Mouse (Mus musculus) heart, postnatal 0 days (tissue): ENCODE results near the gene B4galnt4. TPM values are rescaled to one million over a fixed set of nuclear protein-coding genes. Genes with fewer than 3 reads are reported as not detected.

ENCODE experiments used
- ATAC-seq: fragments of 200-750 bp; cut with Nextera tagmentation; 2 replicates; pipeline ENCODE4 v1.8.0; 2017; ENCODE audit warnings: low read depth, moderate number of reproducible peaks, moderate library complexity; ENCODE audit not compliant: insufficient read depth
- DNase-seq: peaks from one replicate; pipeline ENCODE4 v3.0.0-alpha.2; 2016; ENCODE audit warnings: low spot score
- H3K27ac ChIP-seq: fragments of 300-500 bp; sonication (generic); 2 replicates; pipeline ENCODE4 v1.5.1; 2014; ENCODE audit warnings: low read depth, mild to moderate bottlenecking
- H3K27me3 ChIP-seq: fragments of 300-500 bp; sonication (generic); 2 replicates; pipeline ENCODE4 v1.6.1; 2014; ENCODE audit warnings: low read length, mixed read lengths; ENCODE audit not compliant: control insufficient read depth, insufficient read depth
- H3K36me3 ChIP-seq: fragments of 300-500 bp; sonication (generic); replicated peaks from 2 replicates; pipeline ENCODE4 v1.6.1; 2014; ENCODE audit warnings: low read length, mixed read lengths; ENCODE audit not compliant: control insufficient read depth, insufficient read depth
- H3K4me1 ChIP-seq: fragments of 300-500 bp; sonication (generic); 2 replicates; pipeline ENCODE4 v1.6.1; 2014; ENCODE audit warnings: antibody characterized with exemption; ENCODE audit not compliant: control insufficient read depth, insufficient read depth
- H3K4me2 ChIP-seq: fragments of 300-500 bp; sonication (generic); 2 replicates; pipeline ENCODE4 v1.6.1; 2014; ENCODE audit warnings: low read depth, mild to moderate bottlenecking, low read length, moderate library complexity
- H3K4me3 ChIP-seq: fragments of 300-500 bp; sonication (generic); 2 replicates; pipeline ENCODE4 v1.5.1; 2014; ENCODE audit warnings: low read depth, low read length
- H3K9ac ChIP-seq: fragments of 300-500 bp; sonication (generic); replicated peaks from 2 replicates; pipeline ENCODE4 v1.6.1; 2014; ENCODE audit warnings: low read depth, low read length, mixed read lengths
- H3K9me3 ChIP-seq: fragments of 300-500 bp; sonication (generic); replicated peaks from 2 replicates; pipeline ENCODE4 v1.6.1; 2016; ENCODE audit warnings: low read length; ENCODE audit not compliant: control insufficient read depth
- CTCF ChIP-seq: IDR thresholded peaks from 2 replicates; pipeline ENCODE4 v1.5.1; 2016; ENCODE audit warnings: antibody characterized with exemption, control low read depth, low read depth
- EP300 ChIP-seq: IDR thresholded peaks from 2 replicates; pipeline ENCODE4 v1.6.1; 2016; ENCODE audit warnings: antibody characterized with exemption, low read depth
- WGBS: fragments of 180-500 bp; shearing (Covaris S2); extraction: QIAGEN DNeasy Blood & Tissue Kit; methylation state at CpG from one replicate; pipeline ENCODE4 v1.1.7; 2014; 5-methylcytosine and 5-hydroxymethylcytosine counted together
- polyA plus RNA-seq: library from polyadenylated mRNA; unstranded; fragments of >200 nt; fragmentation: Nextera tagmentation; extraction: Ambion mirVana; gene quantifications from 2 replicates; pipeline ENCODE4 v1.2.1, GENCODE M21; 2015
- total RNA-seq: library from RNA; depleted of rRNA; stranded (reverse); fragments of >200 nt; gene quantifications from 2 replicates; pipeline ENCODE4 v1.2.3, GENCODE M21; 2014; ENCODE audit warnings: low replicate concordance; rRNA removed

B4galnt4 gene
- total and polyA plus RNA-seq, 2 experiments from 2014 or later, result 0.10 TPM; not detected in 1

GRCm38 (mm10) chr7:141120605-141121004 is 59.7 kb downstream of the B4galnt4 start:
- H3K27me3 ChIP-seq, result 0 out of 2 replicates have a peak, but pooled peaks cover 6% of the 10 kb centered on the region
- TF ChIP-seq CTCF (no peak), EP300 (no peak)
- H3K27ac ChIP-seq, result no peak overlapping the region
- DNase-seq (no peak), ATAC-seq (no peak)
- no peak overlapping the region for H3K4me2 ChIP-seq
- no peak overlapping the region for H3K4me3 ChIP-seq
- H3K9ac ChIP-seq, result no peak overlapping the region
- H3K36me3 ChIP-seq, result no peaks in the 10 kb centered on the region
- 0 out of 2 replicates have a peak, but pooled peaks cover 7% of the 10 kb centered on the region for H3K4me1 ChIP-seq
- 78% methylated on average over 3 of the region's 3 CpGs for WGBS
- H3K9me3 ChIP-seq, result no peaks in the 10 kb centered on the region

GRCm38 (mm10) chr7:141121051-141121531 is 60.2 kb downstream of the B4galnt4 start:
- H3K9ac ChIP-seq, result no peak overlapping the region
- no peaks in the 10 kb centered on the region for H3K9me3 ChIP-seq
- H3K4me2 ChIP-seq, result no peak overlapping the region
- H3K4me1 ChIP-seq, result 0 out of 2 replicates have a peak, but pooled peaks cover 7% of the 10 kb centered on the region
- 67% methylated on average over 5 of the region's 5 CpGs for WGBS
- 0 out of 2 replicates have a peak, but pooled peaks cover 6% of the 10 kb centered on the region for H3K27me3 ChIP-seq
- ATAC-seq, result no peak
- no peaks in the 10 kb centered on the region for H3K36me3 ChIP-seq
- no peak overlapping the region for H3K4me3 ChIP-seq
- no peak overlapping the region for H3K27ac ChIP-seq
- DNase-seq, result no peak
- TF ChIP-seq CTCF (no peak), EP300 (no peak)

Other genes starting within 250 kb of the B4galnt4 start
Only the 30 nearest of the 33 such genes appear.
- 0.80 TPM in 1 of 2 replicates, not detected in the other for gene Scgb1c1, start 215.6 kb upstream of the B4galnt4 start, total RNA-seq
- gene Scgb1c1, start 215.6 kb upstream of the B4galnt4 start, polyA plus RNA-seq, result 8.7 and 11.0 TPM in 2 replicates
- not detected in 2 replicates for gene Odf3, start 213.3 kb upstream of the B4galnt4 start, total RNA-seq
- gene Odf3, start 213.3 kb upstream of the B4galnt4 start, polyA plus RNA-seq, result not detected in 2 replicates
- gene Gm45785, start 204.8 kb upstream of the B4galnt4 start, total RNA-seq, result not detected in 2 replicates
- not detected in 2 replicates for gene Gm45785, start 204.8 kb upstream of the B4galnt4 start, polyA plus RNA-seq
- 37.2 and 73.8 TPM in 2 replicates for gene Ric8a, start 204.1 kb upstream of the B4galnt4 start, total RNA-seq
- 27.5 and 27.8 TPM in 2 replicates for gene Ric8a, start 204.1 kb upstream of the B4galnt4 start, polyA plus RNA-seq
- gene Bet1l, start 203.5 kb upstream of the B4galnt4 start, total RNA-seq, result 13.9 and 14.8 TPM in 2 replicates
- 29.6 and 32.0 TPM in 2 replicates for gene Bet1l, start 203.5 kb upstream of the B4galnt4 start, polyA plus RNA-seq
- 72.6 and 84.3 TPM in 2 replicates for gene Psmd13, start 179.1 kb upstream of the B4galnt4 start, total RNA-seq
- gene Psmd13, start 179.1 kb upstream of the B4galnt4 start, polyA plus RNA-seq, result 172 and 185 TPM in 2 replicates
- 89.4 and 105 TPM in 2 replicates for gene Sirt3, start 178.8 kb upstream of the B4galnt4 start, total RNA-seq
- 76.1 and 78.0 TPM in 2 replicates for gene Sirt3, start 178.8 kb upstream of the B4galnt4 start, polyA plus RNA-seq
- 425 and 483 TPM in 2 replicates for gene Cox8b, start 160.7 kb upstream of the B4galnt4 start, total RNA-seq
- 1,841 and 1,871 TPM in 2 replicates for gene Cox8b, start 160.7 kb upstream of the B4galnt4 start, polyA plus RNA-seq
- gene Nlrp6, start 140.2 kb upstream of the B4galnt4 start, total RNA-seq, result not detected in 2 replicates
- 0.08 TPM in 1 of 2 replicates, not detected in the other for gene Nlrp6, start 140.2 kb upstream of the B4galnt4 start, polyA plus RNA-seq
- 13.8 and 16.3 TPM in 2 replicates for gene Pgghg, start 119.7 kb upstream of the B4galnt4 start, total RNA-seq
- 5.8 and 5.9 TPM in 2 replicates for gene Pgghg, start 119.7 kb upstream of the B4galnt4 start, polyA plus RNA-seq
- 3.4 TPM in 1 of 2 replicates, not detected in the other for gene Ifitm5, start 110.8 kb upstream of the B4galnt4 start, total RNA-seq
- gene Ifitm5, start 110.8 kb upstream of the B4galnt4 start, polyA plus RNA-seq, result 0.56 and 0.87 TPM in 2 replicates
- gene Gm45717, start 105.2 kb upstream of the B4galnt4 start, total RNA-seq, result not detected in 2 replicates
- 0.36 TPM in 1 of 2 replicates, not detected in the other for gene Gm45717, start 105.2 kb upstream of the B4galnt4 start, polyA plus RNA-seq
- gene Ifitm2, start 105.1 kb upstream of the B4galnt4 start, total RNA-seq, result 172 and 232 TPM in 2 replicates
- gene Ifitm2, start 105.1 kb upstream of the B4galnt4 start, polyA plus RNA-seq, result 516 and 534 TPM in 2 replicates
- 1.4 and 23.1 TPM in 2 replicates for gene Ifitm1, start 93.9 kb upstream of the B4galnt4 start, total RNA-seq
- 4.1 and 6.6 TPM in 2 replicates for gene Ifitm1, start 93.9 kb upstream of the B4galnt4 start, polyA plus RNA-seq
- gene Ifitm3, start 50.3 kb upstream of the B4galnt4 start, total RNA-seq, result 148 and 324 TPM in 2 replicates
- 202 and 230 TPM in 2 replicates for gene Ifitm3, start 50.3 kb upstream of the B4galnt4 start, polyA plus RNA-seq
- gene Ifitm6, start 43.2 kb upstream of the B4galnt4 start, total RNA-seq, result not detected in 2 replicates
- 0.30 and 0.74 TPM in 2 replicates for gene Ifitm6, start 43.2 kb upstream of the B4galnt4 start, polyA plus RNA-seq
- gene Gm17387, start 32.0 kb upstream of the B4galnt4 start, total RNA-seq, result not detected in 2 replicates
- gene Gm17387, start 32.0 kb upstream of the B4galnt4 start, polyA plus RNA-seq, result not detected in 2 replicates
- gene Pkp3, start 17.1 kb downstream of the B4galnt4 start, total RNA-seq, result 3.8 TPM in 1 of 2 replicates, not detected in the other
- gene Pkp3, start 17.1 kb downstream of the B4galnt4 start, polyA plus RNA-seq, result 0.19 and 0.20 TPM in 2 replicates
- gene Sigirr, start 39.5 kb downstream of the B4galnt4 start, total RNA-seq, result 10.3 and 16.8 TPM in 2 replicates
- gene Sigirr, start 39.5 kb downstream of the B4galnt4 start, polyA plus RNA-seq, result 4.2 and 5.1 TPM in 2 replicates
- not detected in 2 replicates for gene Ano9, start 56.7 kb downstream of the B4galnt4 start, total RNA-seq
- 0.04 and 0.07 TPM in 2 replicates for gene Ano9, start 56.7 kb downstream of the B4galnt4 start, polyA plus RNA-seq
- gene Ptdss2, start 61.3 kb downstream of the B4galnt4 start, total RNA-seq, result 22.3 and 35.5 TPM in 2 replicates
- gene Ptdss2, start 61.3 kb downstream of the B4galnt4 start, polyA plus RNA-seq, result 54.8 and 56.9 TPM in 2 replicates
- 157 and 172 TPM in 2 replicates for gene Rnh1, start 111.8 kb downstream of the B4galnt4 start, total RNA-seq
- gene Rnh1, start 111.8 kb downstream of the B4galnt4 start, polyA plus RNA-seq, result 88.3 and 90.2 TPM in 2 replicates
- 72.2 and 74.9 TPM in 2 replicates for gene Hras, start 132.9 kb downstream of the B4galnt4 start, total RNA-seq
- gene Hras, start 132.9 kb downstream of the B4galnt4 start, polyA plus RNA-seq, result 73.5 and 78.9 TPM in 2 replicates
- 1.1 and 5.6 TPM in 2 replicates for gene Lrrc56, start 133.1 kb downstream of the B4galnt4 start, total RNA-seq
- gene Lrrc56, start 133.1 kb downstream of the B4galnt4 start, polyA plus RNA-seq, result 2.9 TPM in 2 replicates
- gene Lmntd2, start 153.0 kb downstream of the B4galnt4 start, total RNA-seq, result 0.12 TPM in 1 of 2 replicates, not detected in the other
- gene Lmntd2, start 153.0 kb downstream of the B4galnt4 start, polyA plus RNA-seq, result 0.07 and 0.15 TPM in 2 replicates
- 6.7 and 43.2 TPM in 2 replicates for gene Rassf7, start 154.8 kb downstream of the B4galnt4 start, total RNA-seq
- gene Rassf7, start 154.8 kb downstream of the B4galnt4 start, polyA plus RNA-seq, result 5.8 and 7.1 TPM in 2 replicates
- 28.9 and 31.9 TPM in 2 replicates for gene Phrf1, start 167.7 kb downstream of the B4galnt4 start, total RNA-seq
- 17.4 and 20.4 TPM in 2 replicates for gene Phrf1, start 167.7 kb downstream of the B4galnt4 start, polyA plus RNA-seq
- gene Irf7, start 205.4 kb downstream of the B4galnt4 start, total RNA-seq, result 10.0 and 18.8 TPM in 2 replicates
- 6.2 and 7.5 TPM in 2 replicates for gene Irf7, start 205.4 kb downstream of the B4galnt4 start, polyA plus RNA-seq
- not detected in 2 replicates for gene Cdhr5, start 215.7 kb downstream of the B4galnt4 start, total RNA-seq
- gene Cdhr5, start 215.7 kb downstream of the B4galnt4 start, polyA plus RNA-seq, result not detected in 2 replicates
- gene Sct, start 218.0 kb downstream of the B4galnt4 start, total RNA-seq, result not detected in 2 replicates
- 1.0 and 1.6 TPM in 2 replicates for gene Sct, start 218.0 kb downstream of the B4galnt4 start, polyA plus RNA-seq